ENCODE assay signal across 20 mouse cellular contexts in genomic region chr5:66509151-66509550, GRCm38 (mm10).
"Had no signal": no experiment of that assay in that cellular context is flagged by ENCODE, and none has a peak within 500 bp of the region (broad histone marks: within the 10 kb centered on the region; RNA-seq: fewer than 3 reads in every experiment).

No protein-coding gene starts in this region.

- H3K9ac ChIP-seq: forebrain, postnatal 0 days; heart, embryonic 12.5 days; hindbrain, embryonic 13.5 days; hindbrain, embryonic 15.5 days; limb, embryonic 13.5 days; limb, embryonic 15.5 days; liver, embryonic 12.5 days; liver, embryonic 14.5 days had no signal

- H3K4me3 ChIP-seq: heart, embryonic 12.5 days; hindbrain, embryonic 13.5 days; hindbrain, embryonic 15.5 days; limb, embryonic 13.5 days; limb, embryonic 15.5 days; liver, embryonic 12.5 days had no signal

- H3K4me1 ChIP-seq: liver, embryonic 12.5 days had no signal

- H3K4me2 ChIP-seq: heart, embryonic 12.5 days; hindbrain, embryonic 13.5 days; hindbrain, embryonic 15.5 days; limb, embryonic 13.5 days; limb, embryonic 15.5 days; liver, embryonic 12.5 days had no signal

- H3K27ac ChIP-seq: hindbrain, embryonic 13.5 days; hindbrain, embryonic 15.5 days; hindbrain, postnatal 0 days; limb, embryonic 15.5 days; liver, embryonic 12.5 days; liver, embryonic 14.5 days had no signal

- H3K36me3 ChIP-seq: heart, embryonic 12.5 days; hindbrain, embryonic 13.5 days; hindbrain, embryonic 15.5 days; limb, embryonic 13.5 days; limb, embryonic 15.5 days; liver, embryonic 12.5 days had no signal

- DNase-seq: forebrain, postnatal 0 days; gastrocnemius, postnatal 14 days; gastrocnemius, postnatal 36 days; heart, adult 18-20 months; heart, postnatal 10 days; kidney, adult 11 months; kidney, postnatal 10 days; kidney, postnatal 36 days; layer of hippocampus, adult 9-11 months; layer of hippocampus, postnatal 36 days; left cerebral cortex, postnatal 4 days had no signal

- H3K27me3 ChIP-seq: heart, embryonic 12.5 days; hindbrain, embryonic 13.5 days; hindbrain, embryonic 15.5 days; limb, embryonic 13.5 days; limb, embryonic 15.5 days; liver, embryonic 12.5 days had no signal

- H3K9me3 ChIP-seq: heart, embryonic 12.5 days; hindbrain, embryonic 13.5 days; hindbrain, embryonic 15.5 days; limb, embryonic 13.5 days; limb, embryonic 15.5 days; liver, embryonic 12.5 days had no signal

- ATAC-seq: forebrain, postnatal 0 days; hindbrain, postnatal 0 days; intestine, embryonic 16.5 days; liver, embryonic 12.5 days had no signal
